Mouse (Mus musculus): ENCODE measurements around the gene Ctso. TPM values are rescaled to one million over a fixed set of nuclear protein-coding genes. Genes with fewer than 3 reads are reported as not detected.

Gene Ctso
- 19.6 and 23.8 TPM in 2 replicates for polyA plus RNA-seq (2015; fragmentation: Nextera tagmentation; extraction: Ambion mirVana)

DNA sequence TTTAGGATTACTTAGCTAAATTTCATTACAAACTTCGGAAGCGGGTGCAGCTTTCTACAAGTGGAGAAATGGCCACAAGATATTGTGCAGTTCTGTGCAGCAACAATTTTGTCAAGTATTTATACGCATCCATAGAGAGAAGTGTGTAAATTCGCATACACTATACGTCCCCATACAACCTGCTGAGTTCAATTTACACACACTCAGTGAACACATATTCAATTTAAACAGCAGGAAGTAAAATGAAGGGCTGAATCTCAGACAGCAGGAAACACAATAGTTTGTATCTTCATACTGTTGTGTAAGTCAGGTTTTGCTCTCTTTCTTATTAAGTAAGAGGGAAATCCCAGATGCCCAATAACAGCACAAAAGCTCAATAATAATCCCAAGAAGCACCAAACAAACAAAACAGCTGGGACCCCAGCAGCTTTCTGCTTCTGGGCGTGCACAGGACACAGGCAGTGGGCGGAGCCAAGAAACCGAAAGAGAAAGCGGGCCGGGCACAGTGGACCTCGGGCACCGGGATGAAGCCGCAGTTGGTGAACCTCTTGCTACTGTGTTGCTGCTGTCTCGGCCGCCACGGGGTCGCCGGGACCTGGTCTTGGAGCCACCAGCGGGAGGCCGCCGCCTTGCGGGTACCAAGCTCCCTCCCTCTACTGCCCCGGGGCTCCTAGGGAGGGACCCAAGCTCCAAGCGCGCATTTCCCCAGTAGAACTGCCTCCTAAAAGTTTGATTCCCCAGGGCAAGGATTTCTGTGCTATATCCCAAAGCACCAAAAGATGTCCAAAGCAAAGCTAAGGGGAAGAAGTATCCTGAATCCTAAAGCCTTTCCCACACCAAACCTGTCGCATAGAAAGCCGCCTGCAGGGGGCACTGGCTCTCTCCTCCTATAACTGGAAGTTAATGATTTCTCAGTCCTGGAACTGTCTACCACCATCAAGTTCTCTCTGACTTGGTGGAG lies at the start of gene Ctso:
Gene Ctso, plus strand, starts transcription at position 461 of the 961 bp plus-strand sequence.
- H3K4me2 ChIP-seq (ENCODE audit: low read depth, low read length) = peak within 1 kb of the TSS; percentile 45
- H3K36me3 ChIP-seq (ENCODE audit: control insufficient read depth, insufficient read depth, low read length) = no peaks in the 10 kb centered on the region
- H3K9me3 ChIP-seq (ENCODE audit: control insufficient read depth, low read length) = no peaks in the 10 kb centered on the region
- peak within 1 kb of the TSS; percentile 88 for H3K27ac ChIP-seq (ENCODE audit: low read length)
- H3K27me3 ChIP-seq (replicated peaks; ENCODE audit: control insufficient read depth, insufficient read depth, low read length) = no peaks in the 10 kb centered on the region
- 11% methylated on average over 27 of the region's 27 CpGs for WGBS
- peak within 1 kb of the TSS; percentile 94 for H3K9ac ChIP-seq (ENCODE audit: low read depth, low read length)
- peak; percentile 99 for ATAC-seq
- peak within 1 kb of the TSS; percentile 68 for H3K4me3 ChIP-seq (ENCODE audit: low read length)
- no peaks in the 10 kb centered on the region for H3K4me1 ChIP-seq (ENCODE audit: control insufficient read depth, insufficient read depth, low read length)

DNA sequence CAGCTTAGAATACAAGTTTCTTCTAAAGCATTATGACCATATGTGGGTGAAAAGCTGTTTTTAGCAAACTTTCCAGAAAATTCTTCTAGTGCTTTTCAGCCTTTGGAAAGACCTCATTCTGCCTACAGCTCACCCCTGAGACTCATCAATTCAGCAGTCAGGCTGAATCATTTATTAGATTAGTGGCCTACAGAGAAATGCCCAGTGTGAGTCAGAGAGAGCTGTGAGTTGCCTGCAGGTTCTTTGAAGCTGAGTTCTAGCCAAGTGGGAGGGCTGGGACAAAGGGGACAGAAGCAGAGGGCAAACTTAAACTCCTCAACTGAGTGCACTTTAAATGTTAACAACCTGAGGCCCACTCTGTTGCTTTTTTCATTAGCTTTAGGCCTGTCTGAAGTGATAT lies 48.5 kb upstream of the Ctso start:
- Histone ChIP-seq H3K27me3 (replicated peaks; ENCODE audit: control insufficient read depth, insufficient read depth, low read length) (no peaks in the 10 kb centered on the region), H3K36me3 (ENCODE audit: control insufficient read depth, insufficient read depth, low read length) (no peaks in the 10 kb centered on the region), H3K4me3 (ENCODE audit: low read length) (no peak overlapping the region), H3K9ac (ENCODE audit: low read depth, low read length) (no peak overlapping the region), H3K9me3 (ENCODE audit: control insufficient read depth, low read length) (no peaks in the 10 kb centered on the region), H3K4me1 (ENCODE audit: control insufficient read depth, insufficient read depth, low read length) (no peaks in the 10 kb centered on the region), H3K4me2 (ENCODE audit: low read depth, low read length) (no peak overlapping the region), H3K27ac (ENCODE audit: low read length) (no peak overlapping the region)
- ATAC-seq = no peak

DNA sequence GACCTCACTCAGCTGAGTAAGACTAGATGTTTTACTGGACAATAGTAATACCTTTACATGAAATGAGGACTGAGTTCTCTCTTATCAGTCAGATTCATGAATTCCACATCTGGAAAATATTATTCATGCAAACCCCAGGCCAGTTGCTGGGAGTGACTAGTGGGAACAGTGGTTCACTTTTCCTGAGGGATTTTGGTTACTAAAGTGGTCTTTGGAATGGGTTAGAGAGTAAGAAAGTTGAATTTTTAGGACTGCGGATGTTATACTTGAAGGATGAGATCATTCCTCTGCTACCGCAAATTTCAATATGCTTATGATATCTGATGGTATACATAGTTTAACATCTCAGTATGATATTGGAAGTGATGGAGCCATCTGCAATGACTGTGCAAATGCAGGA lies 46.8 kb upstream of the Ctso start:
- no peak overlapping the region for H3K27ac ChIP-seq (ENCODE audit: low read length)
- no peaks in the 10 kb centered on the region for H3K36me3 ChIP-seq (ENCODE audit: control insufficient read depth, insufficient read depth, low read length)
- H3K4me3 ChIP-seq (ENCODE audit: low read length) = no peak overlapping the region
- no peaks in the 10 kb centered on the region for H3K27me3 ChIP-seq (replicated peaks; ENCODE audit: control insufficient read depth, insufficient read depth, low read length)
- H3K4me1 ChIP-seq (ENCODE audit: control insufficient read depth, insufficient read depth, low read length) = no peaks in the 10 kb centered on the region
- ATAC-seq = no peak
- no peaks in the 10 kb centered on the region for H3K9me3 ChIP-seq (ENCODE audit: control insufficient read depth, low read length)
- H3K4me2 ChIP-seq (ENCODE audit: low read depth, low read length) = no peak overlapping the region
- no peak overlapping the region for H3K9ac ChIP-seq (ENCODE audit: low read depth, low read length)
- WGBS = 99% methylated on average over 2 of the region's 2 CpGs

DNA sequence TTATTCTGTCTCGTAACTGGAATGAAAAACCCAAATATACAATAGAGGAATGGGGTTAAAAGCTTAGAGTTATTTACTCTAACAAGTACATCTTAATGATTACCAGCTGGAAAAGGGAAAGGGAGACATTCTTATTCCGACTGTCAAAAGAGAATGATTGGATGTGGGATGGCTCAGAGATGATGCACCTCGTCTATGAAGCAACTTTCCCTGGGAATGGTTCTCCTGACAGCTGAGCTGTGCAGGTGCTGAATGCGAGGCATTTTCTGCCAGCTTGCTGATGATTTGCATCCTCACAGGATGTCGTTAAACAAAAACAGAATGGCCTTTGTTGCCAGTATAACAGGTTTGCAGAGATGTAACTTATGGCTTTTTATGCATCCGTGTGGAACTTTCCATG lies 43.3 kb upstream of the Ctso start:
- Histone ChIP-seq H3K9ac (ENCODE audit: low read depth, low read length) (no peak overlapping the region), H3K4me1 (ENCODE audit: control insufficient read depth, insufficient read depth, low read length) (no peaks in the 10 kb centered on the region), H3K9me3 (ENCODE audit: control insufficient read depth, low read length) (no peaks in the 10 kb centered on the region), H3K27me3 (replicated peaks; ENCODE audit: control insufficient read depth, insufficient read depth, low read length) (no peaks in the 10 kb centered on the region), H3K4me3 (ENCODE audit: low read length) (no peak overlapping the region), H3K4me2 (ENCODE audit: low read depth, low read length) (no peak overlapping the region), H3K36me3 (ENCODE audit: control insufficient read depth, insufficient read depth, low read length) (no peaks in the 10 kb centered on the region), H3K27ac (ENCODE audit: low read length) (no peak overlapping the region)
- no peak for ATAC-seq
- WGBS = 66% methylated on average over 6 of the region's 6 CpGs

DNA sequence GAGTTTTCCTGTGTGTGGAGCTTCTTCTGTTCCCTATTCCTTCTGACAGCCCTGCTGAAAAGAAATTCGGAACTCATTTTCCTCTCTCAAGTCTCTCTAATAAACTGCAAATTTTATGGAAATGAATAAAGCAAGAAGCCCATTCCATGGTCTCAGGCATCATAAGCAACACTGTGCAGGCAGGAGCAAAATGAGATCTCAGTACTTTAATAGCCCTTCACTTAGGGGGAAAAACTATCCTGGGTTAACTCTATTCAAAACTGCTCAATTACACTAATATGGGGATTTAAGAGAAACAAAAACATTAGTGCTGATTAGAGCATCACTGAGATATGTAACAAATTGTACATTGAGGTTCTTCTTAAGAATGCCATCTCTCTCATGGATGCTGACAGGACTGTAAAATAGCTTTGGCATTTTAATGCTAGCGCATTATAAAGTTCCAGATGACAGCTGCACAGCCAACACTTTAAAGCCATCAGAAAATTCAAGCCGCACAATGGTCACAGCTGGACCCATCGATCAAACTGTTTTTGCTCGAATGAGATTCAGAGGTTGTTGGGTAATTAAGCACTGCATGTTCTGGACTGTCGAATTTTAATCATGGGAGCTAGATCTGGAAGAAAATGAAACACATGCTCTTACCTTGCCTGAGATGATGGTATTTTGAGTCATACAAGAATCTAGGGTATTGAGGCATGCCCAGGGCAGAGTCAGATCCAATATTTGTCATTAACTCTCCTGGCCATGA lies 21.9 kb upstream of the Ctso start:
- ATAC-seq = no peak
- no peak overlapping the region for H3K4me2 ChIP-seq (ENCODE audit: low read depth, low read length)
- no peaks in the 10 kb centered on the region for H3K4me1 ChIP-seq (ENCODE audit: control insufficient read depth, insufficient read depth, low read length)
- no peaks in the 10 kb centered on the region for H3K36me3 ChIP-seq (ENCODE audit: control insufficient read depth, insufficient read depth, low read length)
- no peak overlapping the region for H3K27ac ChIP-seq (ENCODE audit: low read length)
- H3K9ac ChIP-seq (ENCODE audit: low read depth, low read length) = no peak overlapping the region
- no peak overlapping the region for H3K4me3 ChIP-seq (ENCODE audit: low read length)
- no peaks in the 10 kb centered on the region for H3K9me3 ChIP-seq (ENCODE audit: control insufficient read depth, low read length)
- H3K27me3 ChIP-seq (replicated peaks; ENCODE audit: control insufficient read depth, insufficient read depth, low read length) = no peaks in the 10 kb centered on the region
- 76% methylated on average over 6 of the region's 6 CpGs for WGBS

DNA sequence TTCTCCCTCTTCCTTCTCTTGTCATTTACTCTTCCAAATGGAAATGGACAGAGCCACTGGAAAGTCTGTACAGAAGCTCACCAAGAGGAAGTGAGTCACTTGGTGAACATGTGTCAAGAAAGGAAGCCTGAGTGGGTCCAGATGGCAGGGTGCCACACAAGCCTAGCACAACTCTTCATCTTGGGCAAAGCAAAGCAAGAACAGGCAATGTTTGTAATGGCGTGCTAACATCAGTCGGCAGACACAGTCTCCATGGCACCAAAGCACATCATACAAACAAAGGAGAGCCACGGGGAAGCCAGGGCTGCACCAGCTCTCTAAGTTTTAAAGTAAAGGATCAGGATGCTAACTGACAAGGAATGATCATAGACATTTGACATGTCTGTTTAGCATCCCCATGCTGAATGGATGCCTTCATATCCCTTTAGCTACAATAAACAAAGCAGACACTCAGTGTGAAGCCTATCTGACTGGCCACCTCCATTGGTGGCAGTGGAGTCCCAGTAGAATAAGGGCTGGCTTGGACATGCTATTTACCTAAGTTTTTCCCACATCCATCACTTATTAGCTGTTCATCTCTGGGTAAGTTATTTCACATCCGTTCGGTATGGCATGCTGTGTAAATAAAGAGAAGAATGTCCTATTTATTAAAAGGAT lies 16.2 kb upstream of the Ctso start:
- Histone ChIP-seq H3K4me1 (ENCODE audit: control insufficient read depth, insufficient read depth, low read length) (no peaks in the 10 kb centered on the region), H3K4me3 (ENCODE audit: low read length) (no peak overlapping the region), H3K9ac (ENCODE audit: low read depth, low read length) (no peak overlapping the region), H3K9me3 (ENCODE audit: control insufficient read depth, low read length) (no peaks in the 10 kb centered on the region), H3K27me3 (replicated peaks; ENCODE audit: control insufficient read depth, insufficient read depth, low read length) (no peaks in the 10 kb centered on the region), H3K4me2 (ENCODE audit: low read depth, low read length) (no peak overlapping the region), H3K27ac (ENCODE audit: low read length) (no peak overlapping the region), H3K36me3 (ENCODE audit: control insufficient read depth, insufficient read depth, low read length) (no peaks in the 10 kb centered on the region)
- no peak for ATAC-seq
- 66% methylated on average over 5 of the region's 5 CpGs for WGBS

DNA sequence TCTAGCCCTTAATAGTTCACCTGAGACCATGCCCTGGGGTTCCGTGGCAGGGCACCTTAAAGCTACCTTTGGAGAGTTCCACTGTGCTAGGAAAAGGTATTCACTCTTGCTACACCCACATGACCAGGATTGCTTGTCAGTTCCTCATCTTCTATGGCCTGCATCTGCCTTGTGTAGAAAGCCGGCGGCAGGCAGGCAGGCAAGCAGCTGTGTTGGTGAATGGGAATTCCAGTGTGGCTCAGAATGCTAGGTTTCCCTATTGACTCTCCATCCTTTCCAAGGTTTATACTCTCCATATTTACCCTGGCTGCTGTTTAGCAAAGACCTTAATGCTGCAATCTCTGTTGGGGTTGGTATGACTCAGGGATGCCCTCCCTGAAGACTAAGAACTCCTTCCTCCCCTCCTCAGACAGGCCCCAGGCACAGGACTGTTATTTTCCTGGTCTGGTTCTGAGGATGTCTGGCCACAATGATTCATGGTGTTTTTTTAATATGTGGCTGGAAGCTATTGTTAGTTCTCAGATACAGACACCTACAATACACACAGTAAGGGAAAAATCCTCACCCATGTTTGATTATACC lies 15.0 kb upstream of the Ctso start:
- ATAC-seq = no peak
- no peaks in the 10 kb centered on the region for H3K9me3 ChIP-seq (ENCODE audit: control insufficient read depth, low read length)

DNA sequence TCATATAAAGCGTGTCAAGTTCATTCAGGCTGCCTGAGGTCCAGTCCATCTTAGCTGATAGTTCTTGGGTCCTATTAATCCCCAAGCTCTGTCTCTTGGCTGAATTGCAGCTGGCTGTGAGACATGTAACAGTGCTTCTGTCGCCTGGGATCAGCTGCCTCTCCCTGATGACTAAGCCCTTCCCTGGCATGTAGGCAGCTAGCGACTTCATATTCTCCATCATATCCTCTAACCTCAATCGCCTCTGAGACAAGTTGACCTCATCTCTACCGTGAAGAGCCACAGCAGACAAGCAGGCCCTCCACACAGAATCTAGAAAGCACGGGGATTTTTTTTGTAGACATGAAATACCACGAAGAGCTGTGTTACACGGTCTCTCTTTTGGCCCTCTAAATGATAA lies 14.2 kb upstream of the Ctso start:
- no peak overlapping the region for H3K4me2 ChIP-seq (ENCODE audit: low read depth, low read length)
- 74% methylated on average over 8 of the region's 8 CpGs for WGBS

More for the DNA sequence above, 15.0 kb upstream of the Ctso start:
- H3K4me1 ChIP-seq (ENCODE audit: control insufficient read depth, insufficient read depth, low read length) = no peaks in the 10 kb centered on the region
- no peak overlapping the region for H3K4me3 ChIP-seq (ENCODE audit: low read length)
- no peak overlapping the region for H3K4me2 ChIP-seq (ENCODE audit: low read depth, low read length)
- no peak overlapping the region for H3K27ac ChIP-seq (ENCODE audit: low read length)
- H3K27me3 ChIP-seq (replicated peaks; ENCODE audit: control insufficient read depth, insufficient read depth, low read length) = no peaks in the 10 kb centered on the region
- H3K36me3 ChIP-seq (ENCODE audit: control insufficient read depth, insufficient read depth, low read length) = no peaks in the 10 kb centered on the region
- 81% methylated on average over 3 of the region's 3 CpGs for WGBS
- no peak overlapping the region for H3K9ac ChIP-seq (ENCODE audit: low read depth, low read length)

DNA sequence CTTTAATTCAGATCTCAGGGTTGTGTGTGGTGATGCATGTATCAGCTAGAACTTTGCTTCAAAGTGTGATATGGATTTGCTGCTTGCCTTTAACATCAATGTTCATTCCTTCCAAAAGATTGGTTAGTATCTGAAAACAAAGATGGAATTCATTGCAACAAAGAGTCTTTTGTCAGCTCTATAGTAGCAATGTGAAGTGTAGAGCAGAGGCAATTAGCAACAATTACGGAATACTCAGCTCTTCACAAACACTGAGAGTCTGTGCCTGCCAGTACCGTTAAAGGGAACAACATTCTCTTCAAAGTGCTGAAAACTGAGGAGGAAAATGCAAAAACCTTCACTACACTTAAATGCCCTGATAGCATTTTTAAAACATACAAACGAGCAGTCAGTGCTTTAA lies 12.7 kb upstream of the Ctso start:
- no peak for ATAC-seq
- 58% methylated on average over 3 of the region's 3 CpGs for WGBS

More for the DNA sequence above, 14.2 kb upstream of the Ctso start:
- no peak overlapping the region for H3K9ac ChIP-seq (ENCODE audit: low read depth, low read length)
- no peak for ATAC-seq
- no peaks in the 10 kb centered on the region for H3K36me3 ChIP-seq (ENCODE audit: control insufficient read depth, insufficient read depth, low read length)
- no peak overlapping the region for H3K4me3 ChIP-seq (ENCODE audit: low read length)
- H3K27me3 ChIP-seq (replicated peaks; ENCODE audit: control insufficient read depth, insufficient read depth, low read length) = no peaks in the 10 kb centered on the region
- no peaks in the 10 kb centered on the region for H3K9me3 ChIP-seq (ENCODE audit: control insufficient read depth, low read length)
- no peaks in the 10 kb centered on the region for H3K4me1 ChIP-seq (ENCODE audit: control insufficient read depth, insufficient read depth, low read length)
- H3K27ac ChIP-seq (ENCODE audit: low read length) = no peak overlapping the region

More for the DNA sequence above, 12.7 kb upstream of the Ctso start:
- Histone ChIP-seq H3K4me1 (ENCODE audit: control insufficient read depth, insufficient read depth, low read length) (no peaks in the 10 kb centered on the region), H3K36me3 (ENCODE audit: control insufficient read depth, insufficient read depth, low read length) (no peaks in the 10 kb centered on the region), H3K9ac (ENCODE audit: low read depth, low read length) (no peak overlapping the region), H3K4me2 (ENCODE audit: low read depth, low read length) (no peak overlapping the region), H3K27ac (ENCODE audit: low read length) (no peak overlapping the region), H3K4me3 (ENCODE audit: low read length) (no peak overlapping the region), H3K27me3 (replicated peaks; ENCODE audit: control insufficient read depth, insufficient read depth, low read length) (no peaks in the 10 kb centered on the region), H3K9me3 (ENCODE audit: control insufficient read depth, low read length) (no peaks in the 10 kb centered on the region)
